Mouse (Mus musculus): ENCODE data around the gene Depdc1b. TPM values are rescaled to one million over a fixed set of nuclear protein-coding genes. Genes with fewer than 3 reads are reported as not detected.

Depdc1b gene
- 18.8 and 18.9 TPM in 2 replicates for polyA plus RNA-seq (2016; fragmentation: Nextera tagmentation; extraction: Ambion mirVana)

GRCm38 (mm10) chr13:108315702-108316486 lies at the start of gene Depdc1b:
TSS of gene Depdc1b (plus strand) at chr13:108316332.
- H3K36me3 ChIP-seq = peaks cover 8% of the 10 kb centered on the region
- H3K4me1 ChIP-seq = peaks cover 26% of the 10 kb centered on the region
- 1% methylated on average over 48 of the region's 48 CpGs for WGBS
- DNase-seq (ENCODE audit: low spot score) = peak; percentile 95
- H3K9me3 ChIP-seq (replicated peaks) = no peaks in the 10 kb centered on the region
- H3K27me3 ChIP-seq (ENCODE audit: low read depth, poor library complexity, severe bottlenecking) = no peaks in the 10 kb centered on the region
- H3K4me3 ChIP-seq = peak within 1 kb of the TSS; percentile 87
- H3K27ac ChIP-seq (replicated peaks) = peak within 1 kb of the TSS; percentile 93

GRCm38 (mm10) chr13:108267841-108268634 lies 48.1 kb upstream of the Depdc1b start:
- H3K27ac ChIP-seq (replicated peaks) = no peak overlapping the region
- 88% methylated on average over 9 of the region's 9 CpGs for WGBS
- H3K36me3 ChIP-seq = no peaks in the 10 kb centered on the region

GRCm38 (mm10) chr13:108271458-108272148 lies 44.5 kb upstream of the Depdc1b start:
- Histone ChIP-seq H3K4me3 (no peak overlapping the region), H3K4me1 (peaks cover 9% of the 10 kb centered on the region), H3K27me3 (ENCODE audit: low read depth, poor library complexity, severe bottlenecking) (no peaks in the 10 kb centered on the region), H3K27ac (replicated peaks) (no peak overlapping the region), H3K36me3 (no peaks in the 10 kb centered on the region), H3K9me3 (replicated peaks) (no peaks in the 10 kb centered on the region)
- DNase-seq (ENCODE audit: low spot score) = no peak
- 85% methylated on average over 7 of the region's 7 CpGs for WGBS

More at GRCm38 (mm10) chr13:108267841-108268634, 48.1 kb upstream of the Depdc1b start:
- Histone ChIP-seq H3K27me3 (ENCODE audit: low read depth, poor library complexity, severe bottlenecking) (no peaks in the 10 kb centered on the region), H3K4me1 (peaks cover 4% of the 10 kb centered on the region; the same call in 1 of the 2 replicates), H3K4me3 (no peak overlapping the region), H3K9me3 (replicated peaks) (no peaks in the 10 kb centered on the region)
- no peak for DNase-seq (ENCODE audit: low spot score)

- no peaks in the 10 kb centered on the region for H3K36me3 ChIP-seq
- no peak overlapping the region for H3K27ac ChIP-seq (replicated peaks)
- no peaks in the 10 kb centered on the region for H3K9me3 ChIP-seq (replicated peaks)
- H3K4me3 ChIP-seq = no peak overlapping the region
- peaks cover 9% of the 10 kb centered on the region for H3K4me1 ChIP-seq
- DNase-seq (ENCODE audit: low spot score) = no peak
- no peaks in the 10 kb centered on the region for H3K27me3 ChIP-seq (ENCODE audit: low read depth, poor library complexity, severe bottlenecking)
- WGBS = 82% methylated on average over 8 of the region's 8 CpGs
Observed at GRCm38 (mm10) chr13:108272332-108272731, 43.8 kb upstream of the Depdc1b start.

- no peak for DNase-seq (ENCODE audit: low spot score)
- Histone ChIP-seq H3K9me3 (replicated peaks) (no peaks in the 10 kb centered on the region), H3K4me3 (no peak overlapping the region), H3K4me1 (peaks cover 5% of the 10 kb centered on the region; the same call in 1 of the 2 replicates), H3K27ac (replicated peaks) (no peak overlapping the region), H3K27me3 (ENCODE audit: low read depth, poor library complexity, severe bottlenecking) (no peaks in the 10 kb centered on the region), H3K36me3 (no peaks in the 10 kb centered on the region)
- 73% methylated on average over 15 of the region's 15 CpGs for WGBS
Observed at GRCm38 (mm10) chr13:108273034-108273433, 43.1 kb upstream of the Depdc1b start.

GRCm38 (mm10) chr13:108273456-108273855 lies 42.7 kb upstream of the Depdc1b start:
- no peak overlapping the region for H3K4me3 ChIP-seq
- peaks cover 5% of the 10 kb centered on the region; the same call in 1 of the 2 replicates for H3K4me1 ChIP-seq
- H3K27ac ChIP-seq (replicated peaks) = no peak overlapping the region
- no peaks in the 10 kb centered on the region for H3K27me3 ChIP-seq (ENCODE audit: low read depth, poor library complexity, severe bottlenecking)
- H3K9me3 ChIP-seq (replicated peaks) = no peaks in the 10 kb centered on the region
- 78% methylated on average over 5 of the region's 5 CpGs for WGBS
- no peaks in the 10 kb centered on the region for H3K36me3 ChIP-seq
- no peak for DNase-seq (ENCODE audit: low spot score)

GRCm38 (mm10) chr13:108276561-108276960 lies 39.6 kb upstream of the Depdc1b start:
- Histone ChIP-seq H3K36me3 (no peaks in the 10 kb centered on the region), H3K4me3 (no peak overlapping the region), H3K27me3 (ENCODE audit: low read depth, poor library complexity, severe bottlenecking) (no peaks in the 10 kb centered on the region), H3K27ac (replicated peaks) (no peak overlapping the region), H3K4me1 (peaks cover 5% of the 10 kb centered on the region; the same call in 1 of the 2 replicates), H3K9me3 (replicated peaks) (no peaks in the 10 kb centered on the region)
- no peak for DNase-seq (ENCODE audit: low spot score)
- 73% methylated on average over 1 of the region's 1 CpGs for WGBS

- H3K36me3 ChIP-seq = no peaks in the 10 kb centered on the region
- no peaks in the 10 kb centered on the region for H3K27me3 ChIP-seq (ENCODE audit: low read depth, poor library complexity, severe bottlenecking)
- DNase-seq (ENCODE audit: low spot score) = no peak
- no peaks in the 10 kb centered on the region for H3K9me3 ChIP-seq (replicated peaks)
- peaks cover 5% of the 10 kb centered on the region; the same call in 1 of the 2 replicates for H3K4me1 ChIP-seq
- no peak overlapping the region for H3K4me3 ChIP-seq
- no peak overlapping the region for H3K27ac ChIP-seq (replicated peaks)
- WGBS = 82% methylated on average over 7 of the region's 7 CpGs
Observed at GRCm38 (mm10) chr13:108277320-108277719, 38.8 kb upstream of the Depdc1b start.

GRCm38 (mm10) chr13:108278592-108278991 lies 37.5 kb upstream of the Depdc1b start:
- Histone ChIP-seq H3K4me3 (no peak overlapping the region), H3K36me3 (no peaks in the 10 kb centered on the region), H3K4me1 (no peaks in the 10 kb centered on the region), H3K27ac (replicated peaks) (no peak overlapping the region), H3K27me3 (ENCODE audit: low read depth, poor library complexity, severe bottlenecking) (no peaks in the 10 kb centered on the region), H3K9me3 (replicated peaks) (no peaks in the 10 kb centered on the region)
- no peak for DNase-seq (ENCODE audit: low spot score)
- 88% methylated on average over 6 of the region's 6 CpGs for WGBS

GRCm38 (mm10) chr13:108284312-108284711 lies 31.8 kb upstream of the Depdc1b start:
- Histone ChIP-seq H3K36me3 (no peaks in the 10 kb centered on the region), H3K27me3 (ENCODE audit: low read depth, poor library complexity, severe bottlenecking) (no peaks in the 10 kb centered on the region), H3K4me1 (no peaks in the 10 kb centered on the region), H3K4me3 (no peak overlapping the region), H3K9me3 (replicated peaks) (no peaks in the 10 kb centered on the region), H3K27ac (replicated peaks) (no peak overlapping the region)
- 92% methylated on average over 2 of the region's 2 CpGs for WGBS
- no peak for DNase-seq (ENCODE audit: low spot score)

GRCm38 (mm10) chr13:108287953-108288352 lies 28.2 kb upstream of the Depdc1b start:
- 79% methylated on average over 3 of the region's 3 CpGs for WGBS
- H3K36me3 ChIP-seq = no peaks in the 10 kb centered on the region
- no peaks in the 10 kb centered on the region for H3K4me1 ChIP-seq
- no peaks in the 10 kb centered on the region for H3K9me3 ChIP-seq (replicated peaks)
- no peak for DNase-seq (ENCODE audit: low spot score)
- H3K27me3 ChIP-seq (ENCODE audit: low read depth, poor library complexity, severe bottlenecking) = no peaks in the 10 kb centered on the region
- no peak overlapping the region for H3K4me3 ChIP-seq
- H3K27ac ChIP-seq (replicated peaks) = no peak overlapping the region

GRCm38 (mm10) chr13:108289436-108289835 lies 26.7 kb upstream of the Depdc1b start:
- no peak overlapping the region for H3K4me3 ChIP-seq
- WGBS = 85% methylated on average over 3 of the region's 3 CpGs
- no peaks in the 10 kb centered on the region for H3K27me3 ChIP-seq (ENCODE audit: low read depth, poor library complexity, severe bottlenecking)
- H3K27ac ChIP-seq (replicated peaks) = no peak overlapping the region
- no peaks in the 10 kb centered on the region for H3K36me3 ChIP-seq
- no peaks in the 10 kb centered on the region for H3K4me1 ChIP-seq
- DNase-seq (ENCODE audit: low spot score) = no peak
- no peaks in the 10 kb centered on the region for H3K9me3 ChIP-seq (replicated peaks)
